Mouse (Mus musculus) heart, embryonic 11.5 days (tissue): Measurements from ENCODE around the gene Ifna7. TPM values are rescaled to one million over a fixed set of nuclear protein-coding genes. Genes with fewer than 3 reads are reported as not detected.
"Not testable (repeated sequence)": the region's sequence is repeated elsewhere in the genome, so short reads cannot be mapped to it uniquely, and the experiment has no call there.

Experiments used
- ATAC-seq: fragments of 200-750 bp; cut with Nextera tagmentation; replicated peaks from 2 replicates; pipeline ENCODE4 v1.8.0; 2017; ENCODE audit warnings: moderate library complexity; ENCODE audit not compliant: insufficient number of reproducible peaks, low FRiP score, low TSS enrichment
- H3K27ac ChIP-seq: fragments of 300-500 bp; sonication (generic); 2 replicates; pipeline ENCODE4 v1.5.1; 2014; ENCODE audit warnings: mild to moderate bottlenecking, low read depth, low read length
- H3K27me3 ChIP-seq: fragments of 300-500 bp; sonication (generic); 2 replicates; pipeline ENCODE4 v1.6.1; 2014; ENCODE audit warnings: mild to moderate bottlenecking, low read length, mixed read lengths; ENCODE audit not compliant: control insufficient read depth, insufficient read depth
- H3K36me3 ChIP-seq: fragments of 300-500 bp; sonication (generic); 2 replicates; pipeline ENCODE4 v1.6.1; 2014; ENCODE audit warnings: mild to moderate bottlenecking, low read length, moderate library complexity, mixed read lengths; ENCODE audit not compliant: control insufficient read depth, insufficient read depth
- H3K4me1 ChIP-seq: fragments of 300-500 bp; sonication (generic); 2 replicates; pipeline ENCODE4 v1.6.1; 2014; ENCODE audit warnings: low read length; ENCODE audit not compliant: control insufficient read depth, insufficient read depth
- H3K4me2 ChIP-seq: fragments of 300-500 bp; sonication (generic); 2 replicates; pipeline ENCODE4 v1.6.1; 2014; ENCODE audit warnings: mild to moderate bottlenecking, moderate library complexity
- H3K4me3 ChIP-seq: fragments of 300-500 bp; sonication (generic); 2 replicates; pipeline ENCODE4 v1.5.1; 2014; ENCODE audit warnings: low read depth, low read length
- H3K9ac ChIP-seq: fragments of 300-500 bp; sonication (generic); 2 replicates; pipeline ENCODE4 v1.6.1; 2014; ENCODE audit warnings: mild to moderate bottlenecking, low read depth, low read length, moderate library complexity
- H3K9me3 ChIP-seq: fragments of 300-500 bp; sonication (generic); replicated peaks from 2 replicates; pipeline ENCODE4 v1.6.1; 2016; ENCODE audit warnings: low read length; ENCODE audit not compliant: control insufficient read depth
- WGBS: fragments of 180-500 bp; shearing (Covaris S2); extraction: QIAGEN DNeasy Blood & Tissue Kit; methylation state at CpG from one replicate; pipeline ENCODE4 v1.1.7; 2014; ENCODE audit not compliant: insufficient replicate concordance; 5-methylcytosine and 5-hydroxymethylcytosine counted together
- polyA plus RNA-seq: library from polyadenylated mRNA; unstranded; fragments of >200 nt; fragmentation: Nextera tagmentation; extraction: Ambion mirVana; gene quantifications from 2 replicates; pipeline ENCODE4 v1.2.1, GENCODE M21; 2014

Ifna7 gene
- polyA plus RNA-seq, 1 experiment from 2014 or later, result not detected

DNA sequence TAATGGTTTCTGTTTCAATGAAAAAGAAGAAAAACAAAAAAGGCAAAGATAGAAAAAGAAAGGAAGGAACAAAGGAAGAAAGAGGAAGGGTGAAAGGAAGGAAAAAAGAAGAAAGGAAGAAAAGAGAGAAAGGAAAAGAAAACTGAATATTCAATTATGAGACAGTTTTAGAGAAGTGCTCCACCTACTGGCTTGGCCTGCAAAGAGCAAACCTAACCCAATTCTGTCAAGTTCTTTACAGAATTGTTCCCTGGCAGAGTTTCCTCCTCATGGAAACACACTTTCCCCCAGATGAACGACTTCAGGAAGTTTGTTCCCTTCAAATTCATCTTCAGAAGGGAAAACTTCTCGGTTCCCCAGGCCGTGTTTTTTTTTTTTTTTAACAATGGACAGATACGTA is 7.0 kb downstream of the Ifna7 start:
- Histone ChIP-seq H3K4me1 (no peaks in the 10 kb centered on the region), H3K4me3 (no peak overlapping the region), H3K4me2 (no peak overlapping the region), H3K27me3 (no peaks in the 10 kb centered on the region), H3K36me3 (no peaks in the 10 kb centered on the region), H3K27ac (no peak overlapping the region), H3K9ac (no peak overlapping the region), H3K9me3 (no peaks in the 10 kb centered on the region)
- no peak for ATAC-seq
- WGBS, result 22% methylated on average over 4 of the region's 4 CpGs

DNA sequence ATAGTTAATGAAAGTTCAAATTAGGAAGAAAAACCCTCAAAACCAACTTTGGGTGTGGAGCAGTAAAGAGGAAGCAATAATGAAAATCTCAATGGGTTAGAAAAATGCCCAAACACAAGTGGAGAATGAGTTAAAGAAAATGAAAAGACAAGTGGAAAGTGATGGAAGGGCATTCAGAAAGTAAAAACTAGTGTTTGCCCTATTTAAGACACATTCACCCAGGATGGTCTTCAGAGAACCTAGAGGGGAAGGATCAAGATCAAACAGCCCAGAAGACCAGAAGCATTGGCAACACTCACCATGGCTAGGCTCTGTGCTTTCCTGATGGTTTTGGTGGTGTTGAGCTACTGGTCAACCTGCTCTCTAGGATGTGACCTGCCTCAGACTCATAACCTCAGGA is 11.1 kb downstream of the Ifna7 start, which contains the start of gene Ifna6:
Ifna6 (plus strand) TSS at position 301 of the 400 bp plus-strand sequence.
- H3K36me3 ChIP-seq, H3K27me3 ChIP-seq, ATAC-seq, H3K9ac ChIP-seq, H3K9me3 ChIP-seq, H3K4me3 ChIP-seq, H3K4me1 ChIP-seq, H3K27ac ChIP-seq, H3K4me2 ChIP-seq: not testable (repeated sequence)

DNA sequence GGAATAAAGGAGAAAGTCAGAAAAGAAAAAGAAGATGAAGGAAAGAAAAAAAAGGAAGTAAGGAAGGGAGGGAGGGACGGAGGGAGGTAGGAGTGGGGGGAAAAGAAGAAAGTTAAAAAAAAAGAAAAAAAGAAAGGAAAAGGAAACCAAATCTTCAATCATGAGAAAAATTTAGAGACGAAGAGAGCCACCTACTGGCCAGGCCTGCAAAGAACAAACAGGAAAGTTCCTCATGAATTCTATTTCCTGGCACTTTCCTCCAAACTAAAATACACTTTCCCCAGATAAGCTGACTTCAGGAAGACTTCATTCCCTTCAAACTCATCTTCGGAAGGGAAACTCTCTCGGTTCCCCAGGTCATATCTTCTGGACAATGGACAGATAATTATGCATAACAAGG is 14.5 kb downstream of the Ifna7 start:
- Histone ChIP-seq H3K36me3 (no peaks in the 10 kb centered on the region), H3K4me2 (no peak overlapping the region), H3K27ac (no peak overlapping the region), H3K27me3 (no peaks in the 10 kb centered on the region), H3K4me1 (no peaks in the 10 kb centered on the region), H3K4me3 (no peak overlapping the region), H3K9ac (no peak overlapping the region), H3K9me3 (no peaks in the 10 kb centered on the region)
- 25% methylated on average over 4 of the region's 4 CpGs for WGBS
- no peak for ATAC-seq

DNA sequence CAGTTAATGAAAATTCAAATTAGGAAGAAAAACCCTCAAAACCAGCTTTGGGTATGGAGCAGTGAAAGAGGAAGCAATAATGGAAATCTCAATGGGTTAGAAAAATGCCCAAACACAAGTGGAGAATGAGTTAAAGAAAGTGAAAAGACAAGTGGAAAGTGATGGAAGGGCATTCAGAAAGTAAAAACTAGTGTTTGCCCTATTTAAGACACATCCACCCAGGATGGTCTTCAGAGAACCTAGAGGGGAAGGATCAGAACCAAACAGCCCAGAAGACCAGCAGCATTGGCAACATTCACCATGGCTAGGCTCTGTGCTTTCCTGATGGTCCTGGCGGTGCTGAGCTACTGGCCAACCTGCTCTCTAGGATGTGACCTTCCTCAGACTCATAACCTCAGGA is 19.2 kb downstream of the Ifna7 start, which contains the start of gene Ifna5:
Ifna5 (plus strand) TSS at position 301 of the 400 bp plus-strand sequence.
- not testable (repeated sequence) for H3K4me3 ChIP-seq, H3K9me3 ChIP-seq, H3K4me1 ChIP-seq, H3K36me3 ChIP-seq, H3K27ac ChIP-seq, ATAC-seq, H3K9ac ChIP-seq, H3K4me2 ChIP-seq, H3K27me3 ChIP-seq
- WGBS, result 90% methylated on average over 1 of the region's 1 CpGs

DNA sequence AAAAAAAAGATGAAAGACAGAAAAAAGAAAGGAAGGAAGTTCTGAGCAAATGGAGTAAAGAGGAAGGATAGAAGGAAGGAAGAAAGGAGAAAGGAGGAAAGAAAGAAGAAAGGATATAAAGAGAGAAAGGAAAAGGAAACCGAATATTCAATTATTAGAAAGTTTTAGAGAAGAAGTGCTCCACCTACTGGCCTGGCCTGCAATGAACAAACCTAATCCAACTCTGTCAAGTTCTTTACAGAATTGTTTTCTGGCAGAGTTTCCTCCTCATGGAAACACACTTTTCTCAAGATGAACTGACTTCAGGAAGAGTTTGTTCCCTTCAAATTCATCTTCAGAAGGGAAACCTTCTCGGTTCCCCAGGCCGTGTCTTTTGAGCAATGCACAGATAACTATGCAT is 22.8 kb downstream of the Ifna7 start:
- H3K4me3 ChIP-seq, result no peak overlapping the region
- ATAC-seq, result no peak
- no peaks in the 10 kb centered on the region for H3K36me3 ChIP-seq

DNA sequence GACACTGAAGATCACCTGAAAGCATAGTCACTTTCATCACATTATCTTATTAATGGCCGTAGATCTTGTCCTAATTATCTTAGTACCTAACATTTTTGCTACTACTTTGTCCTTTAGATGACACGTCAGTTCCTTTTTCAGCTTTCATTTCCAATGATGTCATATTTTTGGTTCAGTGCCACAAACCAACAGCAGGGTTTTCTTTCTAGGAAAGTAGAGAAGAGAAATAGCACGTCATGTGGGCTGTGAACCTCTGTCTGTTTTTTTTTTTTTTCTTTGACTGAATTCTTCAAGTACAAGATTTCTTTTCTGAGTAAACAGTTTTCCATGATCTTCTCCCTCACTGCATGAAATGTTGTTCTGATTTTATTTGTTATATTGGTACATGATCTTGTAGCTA is 24.0 kb downstream of the Ifna7 start:
- no peak for ATAC-seq
- Histone ChIP-seq H3K27me3 (no peaks in the 10 kb centered on the region), H3K4me2 (no peak overlapping the region), H3K27ac (no peak overlapping the region), H3K9ac (no peak overlapping the region), H3K4me3 (no peak overlapping the region), H3K36me3 (no peaks in the 10 kb centered on the region), H3K9me3 (no peaks in the 10 kb centered on the region), H3K4me1 (no peaks in the 10 kb centered on the region)
- 67% methylated on average over 3 of the region's 3 CpGs for WGBS

More for the DNA sequence above, 22.8 kb downstream of the Ifna7 start:
- H3K9me3 ChIP-seq, result no peaks in the 10 kb centered on the region
- H3K27me3 ChIP-seq, result no peaks in the 10 kb centered on the region
- WGBS, result 35% methylated on average over 3 of the region's 3 CpGs
- no peaks in the 10 kb centered on the region for H3K4me1 ChIP-seq
- no peak overlapping the region for H3K27ac ChIP-seq
- H3K4me2 ChIP-seq, result no peak overlapping the region
- no peak overlapping the region for H3K9ac ChIP-seq

DNA sequence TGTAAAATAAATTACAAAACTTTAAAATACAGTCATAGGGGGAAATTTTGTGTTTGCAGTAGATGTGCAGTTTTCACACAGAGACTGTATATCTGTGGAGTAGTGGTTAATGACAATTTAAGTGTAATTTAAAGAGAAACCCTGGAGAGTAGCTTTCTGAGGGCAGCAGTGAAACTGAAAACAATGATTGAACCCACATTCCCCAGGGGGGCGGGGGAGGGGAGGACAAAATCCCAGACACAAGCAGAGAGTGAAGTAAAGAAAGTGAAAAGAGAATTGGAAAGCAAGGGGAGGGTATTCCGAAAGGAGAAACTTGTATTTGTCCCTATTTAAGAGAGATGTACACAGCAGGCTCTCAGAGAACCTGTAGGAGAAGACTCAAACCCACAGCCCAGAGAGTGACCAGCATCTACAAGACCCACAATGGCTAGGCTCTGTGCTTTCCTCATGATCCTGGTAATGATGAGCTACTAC is 25.4 kb downstream of the Ifna7 start, which contains the start of gene Ifna4:
Ifna4 (plus strand) TSS at position 424 of the 474 bp plus-strand sequence.
- no peak within 1 kb of the TSS for H3K4me3 ChIP-seq
- H3K9ac ChIP-seq, result no peak within 1 kb of the TSS
- no peak for ATAC-seq
- 43% methylated on average over 2 of the region's 2 CpGs for WGBS
- H3K27ac ChIP-seq, result no peak within 1 kb of the TSS
- H3K9me3 ChIP-seq, result no peaks in the 10 kb centered on the region
- H3K36me3 ChIP-seq, result no peaks in the 10 kb centered on the region
- no peaks in the 10 kb centered on the region for H3K4me1 ChIP-seq
- H3K4me2 ChIP-seq, result no peak within 1 kb of the TSS
- no peaks in the 10 kb centered on the region for H3K27me3 ChIP-seq

DNA sequence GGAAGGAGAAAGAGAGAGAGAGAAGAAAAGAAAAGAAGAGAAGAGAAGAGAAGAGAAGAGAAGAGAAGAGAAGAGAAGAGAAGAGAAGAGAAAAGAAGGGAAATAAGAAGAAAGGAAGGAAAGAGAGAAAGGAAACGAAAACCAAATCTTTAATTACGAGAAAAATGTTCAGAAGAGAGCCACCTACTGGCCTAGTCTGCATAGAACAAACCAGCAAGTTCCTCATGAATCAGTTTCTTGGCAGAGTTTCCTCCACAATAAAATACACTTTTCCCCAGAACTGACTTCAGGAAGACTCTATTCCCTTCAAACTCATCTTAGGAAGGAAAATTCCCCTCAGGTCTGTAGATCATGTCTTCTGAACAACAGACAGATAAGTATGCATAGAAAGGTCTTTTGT is 29.3 kb downstream of the Ifna7 start:
- Histone ChIP-seq H3K27ac (no peak overlapping the region), H3K36me3 (no peaks in the 10 kb centered on the region), H3K9me3 (no peaks in the 10 kb centered on the region), H3K27me3 (no peaks in the 10 kb centered on the region), H3K4me2 (no peak overlapping the region), H3K4me1 (no peaks in the 10 kb centered on the region), H3K4me3 (no peak overlapping the region), H3K9ac (no peak overlapping the region)
- 44% methylated on average over 2 of the region's 2 CpGs for WGBS
- no peak for ATAC-seq

DNA sequence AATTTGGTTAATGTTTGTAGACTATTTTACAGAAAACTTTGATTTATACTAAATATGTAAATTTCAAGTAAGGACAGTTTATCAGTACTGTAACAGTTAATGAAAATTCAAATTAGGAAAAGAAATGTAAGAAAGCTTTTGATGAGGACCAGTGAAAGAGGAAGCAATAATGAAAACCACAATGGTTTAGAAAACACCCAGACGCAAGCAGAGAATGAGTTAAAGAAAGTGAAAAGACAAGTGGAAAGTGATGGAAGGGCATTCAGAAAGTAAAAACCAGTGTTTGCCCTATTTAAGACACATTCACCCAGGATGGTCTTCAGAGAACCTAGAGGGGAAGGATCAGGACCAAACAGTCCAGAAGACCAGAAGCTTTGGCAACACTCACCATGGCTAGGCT is 33.7 kb downstream of the Ifna7 start, which contains the start of gene Ifna1:
Ifna1 (plus strand) TSS at position 390 of the 400 bp plus-strand sequence.
- ATAC-seq, result no peak
- no peaks in the 10 kb centered on the region for H3K27me3 ChIP-seq
- H3K4me1 ChIP-seq, result no peaks in the 10 kb centered on the region
- no peaks in the 10 kb centered on the region for H3K9me3 ChIP-seq
- no peak within 1 kb of the TSS for H3K9ac ChIP-seq
- no peaks in the 10 kb centered on the region for H3K36me3 ChIP-seq
- WGBS, result 72% methylated on average over 1 of the region's 1 CpGs
- no peak within 1 kb of the TSS for H3K27ac ChIP-seq
- H3K4me3 ChIP-seq, result no peak within 1 kb of the TSS
- no peak within 1 kb of the TSS for H3K4me2 ChIP-seq
